Mouse (Mus musculus) bone marrow macrophage, adult 2 months (primary cell): ENCODE data around the gene Pdzd2.

Experiments used
- CTCF ChIP-seq: IDR thresholded peaks from 2 replicates; pipeline ENCODE4 v1.5.1; 2012; ENCODE audit warnings: low read depth, mild to moderate bottlenecking, low read length, moderate library complexity
- POLR2A ChIP-seq: IDR thresholded peaks from 2 replicates; pipeline ENCODE4 v1.6.1; 2012; ENCODE audit warnings: mild to moderate bottlenecking, low read depth, low read length, borderline replicate concordance

- no peak for TF ChIP-seq CTCF
- TF ChIP-seq POLR2A = no peak
Observed at GRCm38 (mm10) chr15:12349840-12350239, 389.9 kb downstream of the Pdzd2 start.
